Mouse (Mus musculus): Measurements from ENCODE around the gene Cdc14a.

The Cdc14a gene

GRCm38 (mm10) chr3:116283996-116284395, 139.8 kb downstream of the Cdc14a start:
- DNase-seq (ENCODE audit: low read depth in 1 of 2, low spot score in 2 of 2) = no peak

- DNase-seq (ENCODE audit: low read depth in 1 of 2, low spot score in 2 of 2) = no peak
Observed at GRCm38 (mm10) chr3:116281663-116282062, 142.2 kb downstream of the Cdc14a start.

- DNase-seq (ENCODE audit: low read depth in 1 of 2, low spot score in 2 of 2) = no peak
Observed at GRCm38 (mm10) chr3:116277146-116277545, 146.7 kb downstream of the Cdc14a start.

GRCm38 (mm10) chr3:116271679-116272078, 152.2 kb downstream of the Cdc14a start:
- DNase-seq (ENCODE audit: low read depth in 1 of 2, low spot score in 2 of 2) = no peak

- DNase-seq (ENCODE audit: low read depth in 1 of 2, low spot score in 2 of 2) = no peak
Observed at GRCm38 (mm10) chr3:116267036-116267654, 156.7 kb downstream of the Cdc14a start.

- DNase-seq (ENCODE audit: low read depth in 1 of 2, low spot score in 2 of 2) = no peak
Observed at GRCm38 (mm10) chr3:116266360-116266759, 157.5 kb downstream of the Cdc14a start.

GRCm38 (mm10) chr3:116263977-116264376, 159.9 kb downstream of the Cdc14a start:
- no peak for DNase-seq (ENCODE audit: low read depth in 1 of 2, low spot score in 2 of 2)

- no peak for DNase-seq (ENCODE audit: low read depth in 1 of 2, low spot score in 2 of 2)
Observed at GRCm38 (mm10) chr3:116263061-116263460, 160.8 kb downstream of the Cdc14a start.

GRCm38 (mm10) chr3:116256104-116256503, 167.7 kb downstream of the Cdc14a start:
- DNase-seq (ENCODE audit: low read depth in 1 of 2, low spot score in 2 of 2) = no peak

GRCm38 (mm10) chr3:116253077-116253531, 170.7 kb downstream of the Cdc14a start, which contains the start of gene Gpr88:
Gene Gpr88, minus strand, starts transcription at chr3:116253503.
- no peak for DNase-seq (ENCODE audit: low read depth in 1 of 2, low spot score in 2 of 2)

GRCm38 (mm10) chr3:116252255-116253040, 171.4 kb downstream of the Cdc14a start:
- no peak for DNase-seq (ENCODE audit: low read depth in 1 of 2, low spot score in 2 of 2)

- no peak for DNase-seq (ENCODE audit: low read depth in 1 of 2, low spot score in 2 of 2)
Observed at GRCm38 (mm10) chr3:116251481-116252254, 172.2 kb downstream of the Cdc14a start.

- DNase-seq (ENCODE audit: low read depth in 1 of 2, low spot score in 2 of 2) = no peak
Observed at GRCm38 (mm10) chr3:116249026-116249425, 174.8 kb downstream of the Cdc14a start.

- no peak for DNase-seq (ENCODE audit: low read depth in 1 of 2, low spot score in 2 of 2)
Observed at GRCm38 (mm10) chr3:116244476-116244875, 179.4 kb downstream of the Cdc14a start.

- no peak for DNase-seq (ENCODE audit: low read depth in 1 of 2, low spot score in 2 of 2)
Observed at GRCm38 (mm10) chr3:116242685-116243084, 181.1 kb downstream of the Cdc14a start.

GRCm38 (mm10) chr3:116237527-116237926, 186.3 kb downstream of the Cdc14a start:
- no peak for DNase-seq (ENCODE audit: low read depth in 1 of 2, low spot score in 2 of 2)

GRCm38 (mm10) chr3:116236856-116237255, 187.0 kb downstream of the Cdc14a start:
- DNase-seq (ENCODE audit: low read depth in 1 of 2, low spot score in 2 of 2) = no peak

GRCm38 (mm10) chr3:116233515-116233914, 190.3 kb downstream of the Cdc14a start:
- DNase-seq (ENCODE audit: low read depth in 1 of 2, low spot score in 2 of 2) = no peak

- DNase-seq (ENCODE audit: low read depth in 1 of 2, low spot score in 2 of 2) = no peak
Observed at GRCm38 (mm10) chr3:116232763-116233162, 191.1 kb downstream of the Cdc14a start.

- no peak for DNase-seq (ENCODE audit: low read depth in 1 of 2, low spot score in 2 of 2)
Observed at GRCm38 (mm10) chr3:116229336-116229735, 194.5 kb downstream of the Cdc14a start.

- no peak for DNase-seq (ENCODE audit: low read depth in 1 of 2, low spot score in 2 of 2)
Observed at GRCm38 (mm10) chr3:116228360-116229245, 195.2 kb downstream of the Cdc14a start.
